Mouse (Mus musculus): ENCODE results near the gene Tubb3.
"Not testable (repeated sequence)": the region's sequence is repeated elsewhere in the genome, so short reads cannot be mapped to it uniquely, and the experiment has no call there.

Tubb3 gene

DNA sequence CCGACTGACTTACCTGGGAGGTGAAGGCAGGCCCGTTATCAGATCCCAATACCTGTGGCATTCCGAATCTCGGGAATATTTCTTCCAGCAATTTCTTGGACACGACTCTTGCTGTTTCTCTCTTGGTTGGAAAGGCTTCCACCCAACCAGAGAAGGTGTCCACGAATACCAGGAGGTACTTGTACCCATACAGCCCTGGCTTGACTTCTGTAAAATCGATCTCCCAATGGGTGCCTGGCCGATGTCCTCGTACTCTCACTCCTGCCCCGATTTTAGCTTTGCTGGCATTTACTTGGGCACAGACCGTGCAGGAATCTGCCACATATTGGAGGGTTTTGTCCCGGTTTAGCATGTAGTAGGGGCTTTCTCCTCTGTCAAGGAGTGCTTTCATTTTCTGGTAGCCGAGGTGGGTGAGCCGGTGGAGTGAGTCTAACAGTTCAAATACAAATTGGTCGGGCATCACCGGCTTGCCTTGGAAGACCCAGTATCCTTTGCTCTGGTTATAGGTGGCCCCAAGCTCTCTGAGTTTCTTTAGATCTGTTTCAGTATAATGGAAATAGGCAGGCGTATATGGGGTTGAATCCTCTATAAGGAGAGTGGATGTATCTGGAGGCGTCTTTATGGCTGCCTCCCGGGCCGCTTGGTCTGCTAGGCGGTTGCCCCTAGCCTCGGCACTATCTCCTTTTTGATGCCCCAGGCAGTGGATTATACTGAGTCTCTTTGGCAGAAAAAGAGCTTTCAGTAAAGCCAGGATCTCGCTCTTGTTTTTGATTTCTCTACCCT is 17.9 kb downstream of the Tubb3 start:
- in situ Hi-C loops (cut with MboI; ENCODE audit: unreplicated experiment in 2 of 2) = loop anchor here in 1 of 2 experiments (10.0 kb wide), 1 partner anchor 64 kb away; no protein-coding TSS in a partner anchor

GRCm38 (mm10) chr8:123429722-123430013 is 18.4 kb downstream of the Tubb3 start:
- in situ Hi-C loops (cut with MboI; ENCODE audit: unreplicated experiment in 2 of 2) = loop anchor here in 1 of 2 experiments (10.0 kb wide), 1 partner anchor 65 kb away; no protein-coding TSS in a partner anchor

DNA sequence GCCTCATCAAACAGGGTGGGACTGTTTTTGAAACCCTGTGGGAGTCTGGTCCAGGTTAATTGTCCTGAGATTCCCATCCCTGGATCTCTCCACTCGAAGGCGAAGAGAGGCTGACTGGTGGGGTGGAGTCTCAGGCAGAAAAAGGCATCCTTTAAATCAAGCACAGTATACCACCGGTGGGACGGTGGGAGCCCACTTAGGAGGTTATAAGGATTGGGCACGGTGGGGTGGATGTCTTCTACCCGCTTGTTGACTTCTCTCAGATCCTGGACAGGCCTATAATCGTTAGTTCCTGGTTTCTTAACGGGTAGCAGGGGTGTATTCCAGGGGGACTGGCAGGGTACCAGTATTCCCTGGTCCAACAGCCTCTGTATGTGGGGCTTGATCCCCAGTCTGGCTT is 19.7 kb downstream of the Tubb3 start:
- in situ Hi-C loops (cut with MboI; ENCODE audit: unreplicated experiment in 2 of 2) = not testable (repeated sequence)

- in situ Hi-C loops (cut with MboI; ENCODE audit: unreplicated experiment in 2 of 2) = no loop called here
These were observed 20.6 kb downstream of the Tubb3 start for GRCm38 (mm10) chr8:123431616-123432365.

DNA sequence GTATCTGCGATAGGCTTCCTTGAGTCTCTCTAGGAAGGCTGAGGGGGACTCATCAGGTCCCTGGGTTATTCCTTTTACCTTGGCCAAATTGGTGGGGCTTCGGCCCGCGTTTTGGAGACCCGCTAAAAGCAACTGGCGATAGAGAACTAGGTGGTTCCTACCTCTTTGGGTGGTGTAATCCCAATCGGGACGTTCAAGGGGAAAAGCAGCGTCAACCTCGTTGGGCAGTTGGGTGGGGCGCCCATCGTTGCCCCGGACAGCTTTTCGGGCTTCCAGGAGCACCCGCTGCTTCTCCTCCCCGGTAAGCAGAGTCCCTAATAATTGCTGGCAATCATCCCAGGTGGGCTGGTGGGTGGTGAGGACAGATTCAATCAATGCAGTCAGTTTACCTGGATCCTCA is 21.2 kb downstream of the Tubb3 start:
- in situ Hi-C loops (cut with MboI; ENCODE audit: unreplicated experiment in 2 of 2) = no loop called here

GRCm38 (mm10) chr8:123433241-123433974 is 22.2 kb downstream of the Tubb3 start:
- in situ Hi-C loops (cut with MboI; ENCODE audit: unreplicated experiment in 2 of 2) = not testable (repeated sequence)

GRCm38 (mm10) chr8:123441788-123442187 is 30.6 kb downstream of the Tubb3 start:
- in situ Hi-C loops (cut with MboI; ENCODE audit: unreplicated experiment in 2 of 2) = loop anchor here (5.0 kb wide), 1 partner anchor 119 kb away; no protein-coding TSS in a partner anchor

DNA sequence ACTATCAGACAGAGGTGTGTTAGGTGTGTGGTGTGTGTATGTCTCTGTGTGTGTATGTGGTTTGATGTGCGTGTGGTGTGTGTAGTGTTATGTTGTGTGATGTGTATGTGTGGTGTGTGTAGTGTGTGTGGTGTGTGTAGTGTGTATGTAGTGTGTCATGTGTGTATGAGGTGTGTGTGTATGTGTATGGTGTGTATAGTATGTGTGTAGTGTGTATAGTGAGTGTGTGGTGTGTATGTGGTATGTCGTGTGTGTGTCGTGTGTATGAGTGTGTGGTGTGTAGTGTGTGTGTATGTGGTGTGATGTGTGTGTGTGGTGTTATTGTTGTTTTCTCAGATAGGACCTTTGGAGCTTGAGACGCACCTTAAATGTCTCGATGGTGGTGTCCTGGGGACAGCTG is 31.1 kb downstream of the Tubb3 start:
- in situ Hi-C loops (cut with MboI; ENCODE audit: unreplicated experiment in 2 of 2) = loop anchor here (5.0 kb wide), 1 partner anchor 120 kb away; no protein-coding TSS in a partner anchor

- in situ Hi-C loops (cut with MboI; ENCODE audit: unreplicated experiment in 2 of 2) = loop anchor here (5.0 kb wide), 1 partner anchor 121 kb away; no protein-coding TSS in a partner anchor
These were observed 31.8 kb downstream of the Tubb3 start for GRCm38 (mm10) chr8:123442871-123443575.

- in situ Hi-C loops (cut with MboI; ENCODE audit: unreplicated experiment in 2 of 2) = loop anchor here (5.0 kb wide), 1 partner anchor 121 kb away; no protein-coding TSS in a partner anchor
These were observed 32.3 kb downstream of the Tubb3 start for GRCm38 (mm10) chr8:123443576-123443921.

DNA sequence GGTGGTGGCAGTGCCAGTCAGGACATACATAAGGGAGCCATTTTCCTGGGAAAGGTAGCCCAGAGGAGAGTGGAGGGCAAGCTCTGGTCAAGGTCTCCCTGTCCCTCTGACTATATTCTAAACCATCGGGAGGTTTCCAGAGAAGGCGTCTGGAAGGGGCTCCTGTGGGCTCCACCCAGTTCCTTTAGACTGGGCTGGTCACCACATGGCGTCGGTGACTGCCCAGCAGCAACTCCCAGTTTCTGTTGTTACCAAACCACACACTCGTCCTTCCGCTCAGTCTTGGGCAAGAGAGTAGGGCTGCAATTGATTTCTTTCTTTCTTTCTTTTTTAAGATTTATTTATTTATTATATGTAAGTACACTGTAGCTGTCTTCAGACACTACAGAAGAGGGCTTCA is 32.9 kb downstream of the Tubb3 start:
- in situ Hi-C loops (cut with MboI; ENCODE audit: unreplicated experiment in 2 of 2) = loop anchor here (5.0 kb wide), 1 partner anchor 122 kb away; no protein-coding TSS in a partner anchor

DNA sequence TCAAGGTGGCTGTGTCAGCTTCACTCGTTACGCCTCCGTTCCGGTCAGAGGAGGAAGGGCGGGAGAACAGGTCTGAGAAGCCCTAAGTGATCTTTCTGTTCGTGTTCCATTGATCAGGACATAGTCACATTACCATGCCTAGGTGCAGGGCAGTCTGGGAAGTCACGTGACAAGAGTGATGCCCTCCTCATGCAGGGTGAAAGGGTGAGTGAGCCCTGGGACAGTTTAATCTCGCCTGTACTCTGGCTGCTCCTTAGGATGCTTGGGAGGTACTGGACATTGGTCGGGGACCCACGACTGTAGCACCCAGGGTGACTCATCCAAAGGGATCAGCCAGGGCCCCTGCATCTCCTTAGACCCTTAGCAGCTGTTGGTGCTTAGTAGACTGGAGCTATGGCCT is 34.8 kb downstream of the Tubb3 start:
- in situ Hi-C loops (cut with MboI; ENCODE audit: unreplicated experiment in 2 of 2) = no loop called here

GRCm38 (mm10) chr8:123446799-123447198 is 35.6 kb downstream of the Tubb3 start:
- in situ Hi-C loops (cut with MboI; ENCODE audit: unreplicated experiment in 2 of 2) = no loop called here

DNA sequence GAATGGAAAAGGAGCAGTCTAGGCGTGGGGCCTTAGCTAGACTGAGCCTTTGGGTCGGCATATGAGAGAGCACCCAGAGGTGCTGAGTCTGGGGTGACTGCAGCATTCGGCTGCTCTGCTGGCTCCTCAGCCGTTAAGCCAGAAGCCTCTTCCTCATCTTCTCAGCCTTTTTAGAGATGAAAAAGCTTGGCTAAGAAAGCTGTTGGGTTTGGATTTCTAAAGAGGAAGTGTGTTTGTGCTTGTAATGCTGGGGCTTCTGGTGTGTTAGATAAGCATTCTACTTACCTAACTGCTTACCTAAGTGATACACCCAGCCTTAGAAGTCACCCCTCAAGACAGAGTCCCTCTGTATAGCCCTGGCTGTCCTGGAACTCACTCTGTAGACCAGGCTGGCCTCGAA is 39.6 kb downstream of the Tubb3 start:
- in situ Hi-C loops (cut with MboI; ENCODE audit: unreplicated experiment in 2 of 2) = no loop called here

DNA sequence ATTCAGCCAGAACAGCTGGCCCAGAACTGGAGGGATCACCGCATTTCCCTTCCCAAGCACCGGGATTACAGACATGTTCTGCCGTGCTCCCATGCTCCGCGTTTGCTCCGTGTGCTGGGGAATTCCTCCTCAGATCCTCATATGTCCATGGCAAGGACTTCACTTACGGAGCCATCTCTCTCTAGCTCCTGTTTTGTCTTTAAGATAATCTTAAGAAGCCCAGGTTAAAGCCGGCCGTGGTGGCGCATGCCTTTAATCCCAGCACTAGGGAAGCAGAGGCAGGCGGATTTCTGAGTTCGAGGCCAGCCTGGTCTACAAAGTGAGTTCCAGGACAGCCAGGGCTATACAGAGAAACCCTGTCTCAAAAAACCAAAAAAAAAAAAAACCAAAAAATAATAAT is 40.5 kb downstream of the Tubb3 start:
- in situ Hi-C loops (cut with MboI; ENCODE audit: unreplicated experiment in 2 of 2) = not testable (repeated sequence)

DNA sequence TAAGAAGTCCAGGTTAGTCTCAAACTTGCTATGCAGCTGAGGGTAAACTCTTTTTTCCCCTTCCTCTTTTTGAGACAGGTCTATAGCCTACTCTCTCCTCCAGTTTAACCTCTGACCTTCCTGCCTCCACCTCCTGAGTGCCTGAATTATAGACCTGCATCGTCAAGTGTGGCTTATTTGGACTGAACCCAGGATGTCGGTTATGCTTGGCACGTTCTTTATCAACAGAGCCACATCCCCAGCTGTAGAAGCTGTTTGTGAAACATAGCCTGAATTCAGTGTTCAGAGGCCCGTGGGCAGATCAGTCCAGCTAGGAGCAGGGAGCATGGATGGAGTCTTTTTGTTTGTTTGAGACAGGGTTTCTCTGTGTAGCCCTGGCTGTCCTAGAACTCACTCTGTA is 40.9 kb downstream of the Tubb3 start:
- in situ Hi-C loops (cut with MboI; ENCODE audit: unreplicated experiment in 2 of 2) = no loop called here

GRCm38 (mm10) chr8:123453291-123453690 is 42.1 kb downstream of the Tubb3 start:
- in situ Hi-C loops (cut with MboI; ENCODE audit: unreplicated experiment in 2 of 2) = no loop called here

DNA sequence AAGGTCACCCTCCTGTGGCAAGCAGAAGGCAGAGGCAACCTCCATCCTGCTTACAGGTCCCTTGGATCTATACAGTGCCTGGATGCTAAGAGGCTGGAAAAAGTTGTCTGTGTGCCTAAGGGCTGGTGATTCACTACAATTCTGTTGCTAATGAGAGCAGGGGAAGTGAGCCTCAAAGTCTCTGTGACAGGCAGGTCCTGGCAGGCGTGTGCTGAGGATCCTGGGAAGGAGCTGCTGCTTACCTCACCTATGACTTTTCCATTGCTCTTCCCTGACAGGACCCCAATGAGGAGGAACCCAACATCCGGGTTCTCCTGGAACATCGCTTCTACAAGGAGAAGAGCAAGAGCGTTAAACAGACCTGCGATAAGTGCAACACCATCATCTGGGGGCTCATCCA is 42.7 kb downstream of the Tubb3 start:
- in situ Hi-C loops (cut with MboI; ENCODE audit: unreplicated experiment in 2 of 2) = no loop called here

DNA sequence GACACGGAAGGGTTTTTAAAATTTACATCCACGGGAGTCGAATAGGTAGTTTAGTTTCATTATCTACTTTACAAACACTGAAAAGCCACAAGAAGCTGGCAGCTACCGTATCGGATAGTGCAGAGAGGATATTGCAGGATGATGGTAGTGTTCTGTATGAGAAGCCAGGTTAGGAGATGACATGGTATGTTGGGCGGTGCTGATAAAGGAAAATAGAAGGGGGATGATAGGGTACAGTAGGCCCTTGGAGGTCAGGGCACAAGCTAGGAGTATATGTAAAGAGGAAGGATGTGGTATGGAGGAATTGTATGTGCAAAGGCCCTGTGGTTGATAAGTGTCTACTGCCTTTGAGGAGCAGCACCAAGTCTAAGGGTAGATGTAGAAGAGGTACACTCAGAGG is 43.3 kb downstream of the Tubb3 start:
- in situ Hi-C loops (cut with MboI; ENCODE audit: unreplicated experiment in 2 of 2) = no loop called here

GRCm38 (mm10) chr8:123463651-123464050 is 52.4 kb downstream of the Tubb3 start:
- in situ Hi-C loops (cut with MboI; ENCODE audit: unreplicated experiment in 2 of 2) = no loop called here

All from v-Abl transformed pro-B cells (cell line).